Mouse (Mus musculus): ENCODE data around the gene G530012D18Rik. TPM values are rescaled to one million over a fixed set of nuclear protein-coding genes. Genes with fewer than 3 reads are reported as not detected.
"Not testable (repeated sequence)": the region's sequence is repeated elsewhere in the genome, so short reads cannot be mapped to it uniquely, and the experiment has no call there.

G530012D18Rik gene
- polyA plus RNA-seq (2011; ENCODE audit: insufficient read depth, insufficient read length, low replicate concordance, missing spikeins), result 2.4 TPM in 1 of 2 replicates, not detected in the other

GRCm38 (mm10) chr1:85575376-85575775 lies at the start of gene G530012D18Rik:
Gene G530012D18Rik (plus strand): TSS chr1:85575676.
- WGBS, result 70% methylated on average over 2 of the region's 3 CpGs
- not testable (repeated sequence) for H3K27ac ChIP-seq (ENCODE audit: control insufficient read depth, insufficient read depth, low read depth, low read length, poor library complexity); H3K4me1 ChIP-seq (ENCODE audit: control insufficient read depth, insufficient read depth, low read length); H3K4me3 ChIP-seq (replicated peaks; ENCODE audit: control insufficient read depth, low read depth, low read length)

- not testable (repeated sequence) for H3K27ac ChIP-seq (ENCODE audit: control insufficient read depth, insufficient read depth, low read depth, low read length, poor library complexity); H3K4me3 ChIP-seq (replicated peaks; ENCODE audit: control insufficient read depth, low read depth, low read length); H3K4me1 ChIP-seq (ENCODE audit: control insufficient read depth, insufficient read depth, low read length)
- 20% methylated on average over 3 of the region's 3 CpGs for WGBS
Measured at GRCm38 (mm10) chr1:85526401-85526800, 49.1 kb upstream of the G530012D18Rik start.

GRCm38 (mm10) chr1:85528451-85529110 lies 46.9 kb upstream of the G530012D18Rik start:
- H3K4me1 ChIP-seq (ENCODE audit: control insufficient read depth, insufficient read depth, low read length); H3K4me3 ChIP-seq (replicated peaks; ENCODE audit: control insufficient read depth, low read depth, low read length); H3K27ac ChIP-seq (ENCODE audit: control insufficient read depth, insufficient read depth, low read depth, low read length, poor library complexity): not testable (repeated sequence)
- WGBS, result 76% methylated on average over 14 of the region's 15 CpGs

GRCm38 (mm10) chr1:85543818-85544217 lies 31.7 kb upstream of the G530012D18Rik start:
- not testable (repeated sequence) for H3K27ac ChIP-seq (ENCODE audit: control insufficient read depth, insufficient read depth, low read depth, low read length, poor library complexity); H3K4me1 ChIP-seq (ENCODE audit: control insufficient read depth, insufficient read depth, low read length); H3K4me3 ChIP-seq (replicated peaks; ENCODE audit: control insufficient read depth, low read depth, low read length)
- WGBS, result 42% methylated on average over 4 of the region's 4 CpGs

GRCm38 (mm10) chr1:85546442-85546841 lies 29.0 kb upstream of the G530012D18Rik start:
- not testable (repeated sequence) for H3K27ac ChIP-seq (ENCODE audit: control insufficient read depth, insufficient read depth, low read depth, low read length, poor library complexity); H3K4me3 ChIP-seq (replicated peaks; ENCODE audit: control insufficient read depth, low read depth, low read length); H3K4me1 ChIP-seq (ENCODE audit: control insufficient read depth, insufficient read depth, low read length)

- not testable (repeated sequence) for H3K4me3 ChIP-seq (replicated peaks; ENCODE audit: control insufficient read depth, low read depth, low read length)
- 71% methylated on average over 4 of the region's 4 CpGs for WGBS
Measured at GRCm38 (mm10) chr1:85555261-85555660, 20.2 kb upstream of the G530012D18Rik start.

GRCm38 (mm10) chr1:85573554-85573953 lies 1.9 kb upstream of the G530012D18Rik start:
- WGBS, result 69% methylated on average over 4 of the region's 4 CpGs
- not testable (repeated sequence) for H3K4me3 ChIP-seq (replicated peaks; ENCODE audit: control insufficient read depth, low read depth, low read length)

More at GRCm38 (mm10) chr1:85555261-85555660, 20.2 kb upstream of the G530012D18Rik start:
- H3K27ac ChIP-seq (ENCODE audit: control insufficient read depth, insufficient read depth, low read depth, low read length, poor library complexity); H3K4me1 ChIP-seq (ENCODE audit: control insufficient read depth, insufficient read depth, low read length): not testable (repeated sequence)

GRCm38 (mm10) chr1:85578372-85579010 lies 3.0 kb downstream of the G530012D18Rik start:
- not testable (repeated sequence) for H3K27ac ChIP-seq (ENCODE audit: control insufficient read depth, insufficient read depth, low read depth, low read length, poor library complexity); H3K4me3 ChIP-seq (replicated peaks; ENCODE audit: control insufficient read depth, low read depth, low read length); H3K4me1 ChIP-seq (ENCODE audit: control insufficient read depth, insufficient read depth, low read length)
- WGBS, result 44% methylated on average over 3 of the region's 3 CpGs

More at GRCm38 (mm10) chr1:85573554-85573953, 1.9 kb upstream of the G530012D18Rik start:
- H3K4me1 ChIP-seq (ENCODE audit: control insufficient read depth, insufficient read depth, low read length); H3K27ac ChIP-seq (ENCODE audit: control insufficient read depth, insufficient read depth, low read depth, low read length, poor library complexity): not testable (repeated sequence)

GRCm38 (mm10) chr1:85579199-85580147 lies 4.0 kb downstream of the G530012D18Rik start:
- H3K4me1 ChIP-seq (ENCODE audit: control insufficient read depth, insufficient read depth, low read length); H3K27ac ChIP-seq (ENCODE audit: control insufficient read depth, insufficient read depth, low read depth, low read length, poor library complexity); H3K4me3 ChIP-seq (replicated peaks; ENCODE audit: control insufficient read depth, low read depth, low read length): not testable (repeated sequence)
- 80% methylated on average over 6 of the region's 7 CpGs for WGBS

GRCm38 (mm10) chr1:85580148-85580534 lies 4.7 kb downstream of the G530012D18Rik start:
- not testable (repeated sequence) for H3K4me1 ChIP-seq (ENCODE audit: control insufficient read depth, insufficient read depth, low read length); H3K27ac ChIP-seq (ENCODE audit: control insufficient read depth, insufficient read depth, low read depth, low read length, poor library complexity); H3K4me3 ChIP-seq (replicated peaks; ENCODE audit: control insufficient read depth, low read depth, low read length)
- 61% methylated on average over 3 of the region's 4 CpGs for WGBS

GRCm38 (mm10) chr1:85580578-85580977 lies 5.1 kb downstream of the G530012D18Rik start:
- 70% methylated on average over 3 of the region's 3 CpGs for WGBS
- H3K4me3 ChIP-seq (replicated peaks; ENCODE audit: control insufficient read depth, low read depth, low read length); H3K27ac ChIP-seq (ENCODE audit: control insufficient read depth, insufficient read depth, low read depth, low read length, poor library complexity); H3K4me1 ChIP-seq (ENCODE audit: control insufficient read depth, insufficient read depth, low read length): not testable (repeated sequence)

- H3K4me1 ChIP-seq (ENCODE audit: control insufficient read depth, insufficient read depth, low read length); H3K4me3 ChIP-seq (replicated peaks; ENCODE audit: control insufficient read depth, low read depth, low read length); H3K27ac ChIP-seq (ENCODE audit: control insufficient read depth, insufficient read depth, low read depth, low read length, poor library complexity): not testable (repeated sequence)
- 34% methylated on average over 5 of the region's 5 CpGs for WGBS
Measured at GRCm38 (mm10) chr1:85581518-85581917, 6.0 kb downstream of the G530012D18Rik start.

GRCm38 (mm10) chr1:85588697-85589096 lies 13.2 kb downstream of the G530012D18Rik start:
- H3K4me1 ChIP-seq (ENCODE audit: control insufficient read depth, insufficient read depth, low read length); H3K4me3 ChIP-seq (replicated peaks; ENCODE audit: control insufficient read depth, low read depth, low read length); H3K27ac ChIP-seq (ENCODE audit: control insufficient read depth, insufficient read depth, low read depth, low read length, poor library complexity): not testable (repeated sequence)
- 71% methylated on average over 1 of the region's 2 CpGs for WGBS

All from bone marrow, adult 2 months (tissue).